Mouse (Mus musculus): Measurements from ENCODE around the gene Mfsd12. TPM values are rescaled to one million over a fixed set of nuclear protein-coding genes. Genes with fewer than 3 reads are reported as not detected.
A peak's percentile ranks its signal among the peaks of the same experiment; 100 is the strongest.

The Mfsd12 gene
- polyA plus RNA-seq, 1 experiment from 2014 or later: 13.1 TPM

DNA sequence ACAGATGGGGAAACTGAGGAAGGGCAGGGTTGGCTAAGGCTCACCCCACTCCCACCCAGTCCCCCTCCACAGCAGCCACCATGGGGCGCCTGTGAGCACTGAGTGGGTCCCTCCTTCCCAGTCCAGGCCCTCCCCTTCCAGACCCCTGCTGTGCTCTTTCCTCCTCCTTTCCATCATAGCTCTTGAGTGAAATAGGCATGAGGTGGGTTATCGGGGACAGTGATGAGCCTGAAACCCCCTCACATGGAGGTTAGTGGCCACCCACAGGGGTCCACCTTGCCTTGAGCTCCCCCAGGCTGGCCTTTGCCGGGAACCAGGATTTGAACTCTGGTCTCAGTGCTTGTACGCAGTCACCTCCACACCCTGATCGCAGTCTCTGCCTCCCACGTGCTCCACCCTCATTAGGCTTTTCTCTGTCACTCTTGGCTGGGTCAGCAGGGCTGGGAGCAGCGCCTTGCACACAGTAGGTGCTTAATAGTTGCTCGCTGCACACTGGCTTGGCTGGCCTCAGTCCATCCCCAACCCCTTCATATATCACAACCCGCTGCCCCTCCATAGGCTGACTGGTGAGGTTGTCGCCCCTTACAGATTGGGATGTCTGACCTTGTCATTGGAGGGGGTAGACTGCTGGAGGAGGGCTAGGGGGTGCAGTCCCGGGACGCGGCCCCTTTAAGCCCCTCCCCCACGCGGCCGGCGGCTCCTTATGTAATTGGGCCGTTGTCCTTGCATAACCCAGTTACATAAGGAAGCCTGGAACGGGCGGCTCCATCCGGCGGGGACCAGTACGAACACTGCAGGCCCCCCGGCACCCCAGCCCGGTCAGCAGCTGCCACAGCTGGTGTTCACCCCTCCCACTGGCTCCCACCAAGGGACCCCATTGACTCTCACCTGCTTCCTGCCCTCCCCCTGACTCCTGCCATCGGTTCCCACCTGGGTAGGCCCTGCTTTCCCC lies 56.3 kb downstream of the Mfsd12 start:
- Histone ChIP-seq H3K4me2 (peak overlapping the region; percentile 37), H3K36me3 (no peaks in the 10 kb centered on the region), H3K4me1 (replicated peaks) (peaks cover 96% of the 10 kb centered on the region), H3K27me3 (peaks cover 19% of the 10 kb centered on the region), H3K9me3 (replicated peaks) (no peaks in the 10 kb centered on the region), H3K27ac (peak overlapping the region; percentile 66), H3K4me3 (replicated peaks) (no peak overlapping the region), H3K9ac (peak overlapping the region; percentile 34)
- DNase-seq: no peak
- 25% methylated on average over 26 of the region's 26 CpGs for WGBS (ENCODE audit: insufficient replicate concordance)
- no peak for ATAC-seq (ENCODE audit: low read depth)

GRCm38 (mm10) chr10:81414682-81415081 lies 57.4 kb downstream of the Mfsd12 start:
- peaks cover 95% of the 10 kb centered on the region for H3K4me1 ChIP-seq (replicated peaks)
- ATAC-seq (ENCODE audit: low read depth) (no peak), DNase-seq (no peak)
- H3K9me3 ChIP-seq (replicated peaks): no peaks in the 10 kb centered on the region
- peak overlapping the region; percentile 34; the same call in 1 of the 2 replicates for H3K9ac ChIP-seq
- peak overlapping the region; percentile 66 for H3K27ac ChIP-seq
- no peaks in the 10 kb centered on the region for H3K36me3 ChIP-seq
- H3K27me3 ChIP-seq: peaks cover 15% of the 10 kb centered on the region; the same call in 1 of the 2 replicates
- peak overlapping the region; percentile 37; the same call in 1 of the 2 replicates for H3K4me2 ChIP-seq
- no peak overlapping the region for H3K4me3 ChIP-seq (replicated peaks)

GRCm38 (mm10) chr10:81415146-81415545 lies 57.9 kb downstream of the Mfsd12 start:
- 61% methylated on average over 5 of the region's 5 CpGs for WGBS (ENCODE audit: insufficient replicate concordance)
- Histone ChIP-seq H3K27ac (no peak overlapping the region), H3K9ac (no peak overlapping the region)

More at GRCm38 (mm10) chr10:81415146-81415545, 57.9 kb downstream of the Mfsd12 start:
- peaks cover 15% of the 10 kb centered on the region; the same call in 1 of the 2 replicates for H3K27me3 ChIP-seq
- no peaks in the 10 kb centered on the region for H3K36me3 ChIP-seq
- H3K4me2 ChIP-seq: no peak overlapping the region
- no peaks in the 10 kb centered on the region for H3K9me3 ChIP-seq (replicated peaks)
- no peak for ATAC-seq (ENCODE audit: low read depth)
- H3K4me3 ChIP-seq (replicated peaks): no peak overlapping the region
- peaks cover 93% of the 10 kb centered on the region for H3K4me1 ChIP-seq (replicated peaks)
- no peak for DNase-seq

Small RNA genes within 50 kb of the gene (microRNA-seq; reads per million reads assigned to microRNA genes)
- not detected for gene Mir6913

Other genes starting within 250 kb of the Mfsd12 start
- gene Zbtb7a, start 222.3 kb upstream of the Mfsd12 start, polyA plus RNA-seq (2015; fragmentation: Nextera tagmentation; extraction: Ambion mirVana): 49.1 and 49.6 TPM in 2 replicates
- 23.5 and 23.8 TPM in 2 replicates for gene Pias4, start 189.6 kb upstream of the Mfsd12 start, polyA plus RNA-seq (2015; fragmentation: Nextera tagmentation; extraction: Ambion mirVana)
- gene Eef2, start 180.9 kb upstream of the Mfsd12 start, polyA plus RNA-seq (2015; fragmentation: Nextera tagmentation; extraction: Ambion mirVana): 369 and 384 TPM in 2 replicates
- 19.3 and 20.9 TPM in 2 replicates for gene Dapk3, start 174.5 kb upstream of the Mfsd12 start, polyA plus RNA-seq (2015; fragmentation: Nextera tagmentation; extraction: Ambion mirVana)
- 0.08 TPM in 1 of 2 replicates, not detected in the other for gene 4930442H23Rik, start 173.6 kb upstream of the Mfsd12 start, polyA plus RNA-seq (2015; fragmentation: Nextera tagmentation; extraction: Ambion mirVana)
- not detected in 2 replicates for gene Nmrk2, start 155.4 kb upstream of the Mfsd12 start, polyA plus RNA-seq (2015; fragmentation: Nextera tagmentation; extraction: Ambion mirVana)
- gene Atcay, start 126.7 kb upstream of the Mfsd12 start, polyA plus RNA-seq (2015; fragmentation: Nextera tagmentation; extraction: Ambion mirVana): 0.05 and 0.08 TPM in 2 replicates
- 0.28 and 0.43 TPM in 2 replicates for gene Zfr2, start 124.3 kb upstream of the Mfsd12 start, polyA plus RNA-seq (2015; fragmentation: Nextera tagmentation; extraction: Ambion mirVana)
- 1.2 and 1.8 TPM in 2 replicates for gene Matk, start 104.6 kb upstream of the Mfsd12 start, polyA plus RNA-seq (2015; fragmentation: Nextera tagmentation; extraction: Ambion mirVana)
- 130 and 134 TPM in 2 replicates for gene Mrpl54, start 90.6 kb upstream of the Mfsd12 start, polyA plus RNA-seq (2015; fragmentation: Nextera tagmentation; extraction: Ambion mirVana)
- gene Apba3, start 90.5 kb upstream of the Mfsd12 start, polyA plus RNA-seq (2015; fragmentation: Nextera tagmentation; extraction: Ambion mirVana): 24.5 and 26.7 TPM in 2 replicates
- gene Tjp3, start 65.9 kb upstream of the Mfsd12 start, polyA plus RNA-seq (2015; fragmentation: Nextera tagmentation; extraction: Ambion mirVana): 0.35 and 0.43 TPM in 2 replicates
- 13.2 and 16.7 TPM in 2 replicates for gene Pip5k1c, start 64.5 kb upstream of the Mfsd12 start, polyA plus RNA-seq (2015; fragmentation: Nextera tagmentation; extraction: Ambion mirVana)
- gene Cactin, start 36.4 kb upstream of the Mfsd12 start, polyA plus RNA-seq (2015; fragmentation: Nextera tagmentation; extraction: Ambion mirVana): 29.5 and 33.0 TPM in 2 replicates
- 5.2 and 5.3 TPM in 2 replicates for gene Tbxa2r, start 28.8 kb upstream of the Mfsd12 start, polyA plus RNA-seq (2015; fragmentation: Nextera tagmentation; extraction: Ambion mirVana)
- gene Gipc3, start 14.2 kb upstream of the Mfsd12 start, polyA plus RNA-seq (2015; fragmentation: Nextera tagmentation; extraction: Ambion mirVana): not detected in 2 replicates
- 27.1 and 30.3 TPM in 2 replicates for gene Hmg20b, start 7.0 kb upstream of the Mfsd12 start, polyA plus RNA-seq (2015; fragmentation: Nextera tagmentation; extraction: Ambion mirVana)
- gene 4930404N11Rik, start 8.3 kb downstream of the Mfsd12 start, polyA plus RNA-seq (2015; fragmentation: Nextera tagmentation; extraction: Ambion mirVana): 1.2 and 1.4 TPM in 2 replicates
- 89.5 and 94.1 TPM in 2 replicates for gene Fzr1, start 21.0 kb downstream of the Mfsd12 start, polyA plus RNA-seq (2015; fragmentation: Nextera tagmentation; extraction: Ambion mirVana)
- gene Dohh, start 26.9 kb downstream of the Mfsd12 start, polyA plus RNA-seq (2015; fragmentation: Nextera tagmentation; extraction: Ambion mirVana): 61.1 and 68.7 TPM in 2 replicates
- 0.86 and 0.89 TPM in 2 replicates for gene Gm48551, start 27.0 kb downstream of the Mfsd12 start, polyA plus RNA-seq (2015; fragmentation: Nextera tagmentation; extraction: Ambion mirVana)
- 0.93 TPM in 1 of 2 replicates, not detected in the other for gene Gm48552, start 31.5 kb downstream of the Mfsd12 start, polyA plus RNA-seq (2015; fragmentation: Nextera tagmentation; extraction: Ambion mirVana)
- 1.8 TPM in 2 replicates for gene Smim24, start 35.6 kb downstream of the Mfsd12 start, polyA plus RNA-seq (2015; fragmentation: Nextera tagmentation; extraction: Ambion mirVana)
- 9.8 and 9.9 TPM in 2 replicates for gene Nfic, start 98.1 kb downstream of the Mfsd12 start, polyA plus RNA-seq (2015; fragmentation: Nextera tagmentation; extraction: Ambion mirVana)
- gene Celf5, start 125.2 kb downstream of the Mfsd12 start, polyA plus RNA-seq (2015; fragmentation: Nextera tagmentation; extraction: Ambion mirVana): 0.13 and 0.15 TPM in 2 replicates
- 41.5 TPM in 2 replicates for gene Ncln, start 138.9 kb downstream of the Mfsd12 start, polyA plus RNA-seq (2015; fragmentation: Nextera tagmentation; extraction: Ambion mirVana)
- gene S1pr4, start 142.6 kb downstream of the Mfsd12 start, polyA plus RNA-seq (2015; fragmentation: Nextera tagmentation; extraction: Ambion mirVana): 2.3 and 2.4 TPM in 2 replicates
- gene Gna15, start 166.7 kb downstream of the Mfsd12 start, polyA plus RNA-seq (2015; fragmentation: Nextera tagmentation; extraction: Ambion mirVana): 7.2 and 7.5 TPM in 2 replicates
- 20.0 and 21.4 TPM in 2 replicates for gene Gna11, start 187.7 kb downstream of the Mfsd12 start, polyA plus RNA-seq (2015; fragmentation: Nextera tagmentation; extraction: Ambion mirVana)
- 201 and 215 TPM in 2 replicates for gene Aes, start 202.0 kb downstream of the Mfsd12 start, polyA plus RNA-seq (2015; fragmentation: Nextera tagmentation; extraction: Ambion mirVana)
- 2.3 and 2.7 TPM in 2 replicates for gene Tle2, start 217.1 kb downstream of the Mfsd12 start, polyA plus RNA-seq (2015; fragmentation: Nextera tagmentation; extraction: Ambion mirVana)
- 7.3 and 7.6 TPM in 2 replicates for gene Tle6, start 243.6 kb downstream of the Mfsd12 start, polyA plus RNA-seq (2015; fragmentation: Nextera tagmentation; extraction: Ambion mirVana)
- 0.50 and 0.56 TPM in 2 replicates for gene BC025920, start 248.8 kb downstream of the Mfsd12 start, polyA plus RNA-seq (2015; fragmentation: Nextera tagmentation; extraction: Ambion mirVana)

Data from liver, embryonic 13.5 days (tissue).